Mouse (Mus musculus) central nervous system, embryonic 18 days (tissue): ENCODE results near the gene Chrm5. TPM values are rescaled to one million over a fixed set of nuclear protein-coding genes. Genes with fewer than 3 reads are reported as not detected.

Experiments
- polyA plus RNA-seq: library from polyadenylated mRNA; depleted of rRNA; stranded (reverse); fragments of >200 nt; gene quantifications from 2 replicates; pipeline ENCODE4 v1.2.3, GENCODE M21; 2012; rRNA removed

The Chrm5 gene
- polyA plus RNA-seq: 1.0 TPM in 2 replicates

DNA sequence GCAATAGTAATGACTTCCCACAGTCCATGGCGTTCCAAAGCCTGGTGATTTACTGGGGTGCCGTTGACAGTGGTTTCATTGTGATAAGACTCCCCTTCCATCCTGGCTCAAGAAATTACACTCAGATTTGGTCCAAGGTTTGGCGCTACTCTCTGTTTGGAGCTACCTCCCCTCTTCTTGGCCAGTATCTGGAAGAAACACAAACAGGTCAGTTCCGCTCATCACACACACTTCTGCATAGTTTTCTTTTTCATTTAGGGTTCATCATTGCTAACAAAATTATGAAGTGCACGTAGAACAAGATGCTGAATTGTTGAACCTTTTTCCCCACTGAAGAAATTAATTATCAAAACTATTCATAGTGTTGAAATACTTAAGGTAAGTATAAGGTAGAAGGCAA is at the start of gene Chrm5:
Gene Chrm5 (minus strand): TSS at position 101 of the 400 bp plus-strand sequence.

DNA sequence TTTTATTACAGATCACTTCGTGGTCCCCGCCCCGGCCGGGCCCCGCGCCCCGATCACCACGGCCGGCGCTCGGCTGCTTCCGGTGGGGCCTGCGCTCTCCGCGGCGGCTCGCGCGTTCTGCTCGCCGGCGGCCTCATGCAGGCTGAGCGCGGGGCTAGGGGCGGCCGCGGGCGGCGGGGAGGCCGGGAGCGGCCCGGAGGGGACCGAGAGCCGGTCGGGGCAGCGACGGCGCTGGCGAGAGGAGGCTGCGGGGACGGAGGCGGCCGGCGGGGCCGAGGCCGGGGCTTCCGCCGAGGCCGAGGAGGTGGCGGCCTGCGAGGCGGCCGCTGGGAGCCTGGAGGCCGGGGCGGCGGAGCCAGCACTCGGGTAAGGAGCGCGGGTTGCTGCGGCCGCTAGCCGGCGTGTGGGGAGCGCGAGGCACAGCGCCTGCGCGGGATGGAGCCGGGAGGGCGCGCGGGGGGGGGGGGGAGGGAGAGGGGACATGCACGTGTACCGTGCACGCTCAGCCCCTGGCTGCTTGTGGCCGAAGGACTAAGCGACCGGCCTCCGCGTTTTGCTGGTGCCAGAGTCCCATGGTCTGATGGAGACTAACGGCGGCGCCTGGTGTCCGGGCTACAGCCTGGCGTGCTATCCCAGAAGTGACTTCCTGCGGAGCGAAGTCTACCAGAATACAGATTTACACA is 12.4 kb upstream of the Chrm5 start, which contains the start of gene Aven:
Gene Aven (plus strand): TSS at position 109 of the 683 bp plus-strand sequence.

GRCm38 (mm10) chr2:112454862-112455564 is 25.6 kb downstream of the Chrm5 start, which contains the start of gene Emc7:
Gene Emc7 (plus strand): TSS chr2:112454997.

Other genes with a start within 250 kb of the Chrm5 start
- 65.1 and 67.0 TPM in 2 replicates for gene Lpcat4, start 241.3 kb downstream of the Chrm5 start, polyA plus RNA-seq
- gene Nutm1, start 221.5 kb downstream of the Chrm5 start, polyA plus RNA-seq: not detected in 2 replicates
- gene Nop10, start 218.8 kb downstream of the Chrm5 start, polyA plus RNA-seq: 162 and 164 TPM in 2 replicates
- gene Slc12a6, start 214.9 kb downstream of the Chrm5 start, polyA plus RNA-seq: 60.9 and 61.4 TPM in 2 replicates
- gene Gm21985, start 214.5 kb downstream of the Chrm5 start, polyA plus RNA-seq: 0.05 TPM in 1 of 2 replicates, not detected in the other
- 142 and 150 TPM in 2 replicates for gene Emc4, start 112.7 kb downstream of the Chrm5 start, polyA plus RNA-seq
- 18.9 and 19.0 TPM in 2 replicates for gene Katnbl1, start 101.6 kb downstream of the Chrm5 start, polyA plus RNA-seq
- 15.2 and 17.4 TPM in 2 replicates for gene Emc7, start 25.8 kb downstream of the Chrm5 start, polyA plus RNA-seq
- gene Aven, start 12.2 kb upstream of the Chrm5 start, polyA plus RNA-seq: 5.3 and 5.4 TPM in 2 replicates